Mouse (Mus musculus): ENCODE results near the gene Ccdc105. TPM values are rescaled to one million over a fixed set of nuclear protein-coding genes. Genes with fewer than 3 reads are reported as not detected.

Gene Ccdc105
- polyA plus RNA-seq, 1 experiment = not detected

- DNase-seq (ENCODE audit: low read depth, low spot score) = no peak
- 68% methylated on average over 5 of the region's 5 CpGs for WGBS
Measured at GRCm38 (mm10) chr10:78722036-78722435, 30.8 kb downstream of the Ccdc105 start.

DNA sequence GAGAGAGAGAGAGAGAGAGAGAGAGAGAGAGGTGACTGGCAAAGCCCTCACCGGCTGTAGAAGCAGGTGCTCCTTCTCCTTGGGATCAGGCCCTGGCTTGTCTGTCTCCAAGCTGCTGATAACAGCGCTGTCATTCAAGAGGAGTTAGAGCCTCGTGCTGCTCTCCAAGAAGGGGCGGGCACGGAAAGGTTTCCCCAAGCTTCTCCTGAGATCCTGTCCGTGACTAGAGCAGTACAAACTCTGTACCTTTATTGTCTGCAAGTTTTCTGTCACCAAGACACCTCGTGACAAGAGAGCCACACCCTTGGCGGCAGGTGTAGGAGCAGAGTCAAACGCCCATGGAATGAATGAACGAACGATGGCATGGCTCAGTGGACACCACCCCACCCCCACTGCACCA is 34.8 kb downstream of the Ccdc105 start, which contains the start of gene Casp14:
Gene Casp14 (minus strand): TSS at position 239 of the 400 bp plus-strand sequence.
- DNase-seq (ENCODE audit: low read depth, low spot score) = peak; percentile 35
- WGBS = 27% methylated on average over 11 of the region's 11 CpGs

DNA sequence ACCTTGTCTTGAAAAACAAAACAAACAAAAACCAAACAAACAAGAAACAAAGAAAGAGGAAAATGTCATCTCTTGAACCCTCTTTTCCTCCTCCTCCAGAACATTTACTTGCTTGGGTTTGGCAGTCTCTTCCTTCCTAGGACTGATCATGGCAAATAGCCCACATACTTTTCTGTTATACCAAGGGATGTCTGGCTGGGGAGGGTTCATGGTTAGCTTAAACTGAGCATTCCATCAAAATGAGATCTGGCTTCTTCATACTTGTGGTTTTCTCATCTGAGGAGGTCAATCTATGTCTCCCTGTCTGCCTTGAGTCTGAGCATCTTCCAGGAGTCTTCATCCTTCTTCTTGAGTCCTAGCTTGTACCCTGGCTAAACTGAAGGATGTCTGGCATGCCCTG is 36.6 kb downstream of the Ccdc105 start:
- DNase-seq (ENCODE audit: low read depth, low spot score) = no peak

DNA sequence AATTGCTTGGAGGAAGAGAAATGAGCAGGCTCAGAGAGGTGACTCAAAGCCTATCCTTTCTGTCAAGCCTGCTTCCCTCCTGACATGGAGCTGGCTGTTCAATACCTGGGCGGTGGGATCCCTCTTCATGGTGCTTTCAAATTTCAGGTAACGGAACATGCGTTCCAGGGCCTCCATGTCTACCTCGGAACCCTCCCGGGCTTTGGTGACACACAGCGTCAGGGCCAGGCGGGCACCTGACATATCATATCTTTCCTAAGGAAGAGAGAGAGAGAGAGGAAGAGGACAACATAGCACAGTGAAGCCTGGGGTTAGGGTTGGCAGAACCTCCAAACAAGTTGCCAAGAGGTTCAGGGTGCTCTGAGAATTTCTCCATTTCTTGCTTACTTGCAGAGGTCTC is 37.7 kb downstream of the Ccdc105 start:
- no peak for DNase-seq (ENCODE audit: low read depth, low spot score)
- WGBS = 94% methylated on average over 7 of the region's 7 CpGs

- WGBS = 70% methylated on average over 6 of the region's 6 CpGs
- DNase-seq (ENCODE audit: low read depth, low spot score) = no peak
Measured at GRCm38 (mm10) chr10:78714129-78714528, 38.7 kb downstream of the Ccdc105 start.

GRCm38 (mm10) chr10:78710706-78711105 is 42.2 kb downstream of the Ccdc105 start:
- DNase-seq (ENCODE audit: low read depth, low spot score) = no peak

DNA sequence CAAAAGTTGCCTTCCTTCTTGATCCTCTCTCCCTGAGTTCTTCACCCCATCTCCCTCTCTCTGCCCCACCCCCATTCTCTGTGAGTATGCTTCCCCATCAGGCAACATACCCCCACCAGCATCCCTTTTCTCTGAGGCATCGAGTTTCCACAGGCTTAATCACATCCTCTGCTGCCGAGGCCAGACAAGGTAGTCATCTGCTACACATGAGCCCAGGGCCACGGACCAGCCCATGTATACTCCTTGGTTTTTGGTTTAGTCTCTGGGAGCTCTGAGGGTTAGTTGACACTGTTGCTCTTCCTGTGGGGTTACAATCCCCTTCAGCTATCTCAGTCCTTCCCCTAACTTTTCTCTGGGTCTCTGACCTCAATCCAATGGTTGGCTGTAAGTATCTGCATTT is 52.0 kb downstream of the Ccdc105 start:
- DNase-seq (ENCODE audit: low read depth, low spot score) = no peak
- 50% methylated on average over 3 of the region's 3 CpGs for WGBS

Other genes starting within 250 kb of the Ccdc105 start
- gene Olfr1358, start 235.6 kb downstream of the Ccdc105 start, polyA plus RNA-seq (2012; rRNA removed) = not detected in 2 replicates
- 96.0 and 135 TPM in 2 replicates for gene Ilvbl, start 178.7 kb downstream of the Ccdc105 start, polyA plus RNA-seq (2012; rRNA removed)
- gene Syde1, start 161.1 kb downstream of the Ccdc105 start, polyA plus RNA-seq (2012; rRNA removed) = 10.9 and 11.3 TPM in 2 replicates
- gene Olfr1357, start 135.0 kb downstream of the Ccdc105 start, polyA plus RNA-seq (2012; rRNA removed) = not detected in 2 replicates
- 0.06 TPM in 1 of 2 replicates, not detected in the other for gene Casp14, start 34.8 kb downstream of the Ccdc105 start, polyA plus RNA-seq (2012; rRNA removed)
- 0.12 and 0.40 TPM in 2 replicates for gene Slc1a6, start 27.4 kb upstream of the Ccdc105 start, polyA plus RNA-seq (2012; rRNA removed)
- not detected in 2 replicates for gene Olfr1356, start 99.1 kb upstream of the Ccdc105 start, polyA plus RNA-seq (2012; rRNA removed)
- gene Olfr1355, start 122.5 kb upstream of the Ccdc105 start, polyA plus RNA-seq (2012; rRNA removed) = not detected in 2 replicates
- not detected in 2 replicates for gene Olfr1354, start 160.1 kb upstream of the Ccdc105 start, polyA plus RNA-seq (2012; rRNA removed)
- not detected in 2 replicates for gene Olfr8, start 197.6 kb upstream of the Ccdc105 start, polyA plus RNA-seq (2012; rRNA removed)
- not detected in 2 replicates for gene Olfr1353, start 210.2 kb upstream of the Ccdc105 start, polyA plus RNA-seq (2012; rRNA removed)
- not detected in 2 replicates for gene Olfr1352, start 228.0 kb upstream of the Ccdc105 start, polyA plus RNA-seq (2012; rRNA removed)